Comparison of ENCODE assay signal across 8 mouse cellular contexts in genomic region chr11:117848985-117849671, GRCm38 (mm10). TPM values are rescaled to one million over a fixed set of nuclear protein-coding genes. Genes with fewer than 3 reads are reported as not detected.
DNase-seq lines count a peak whose midpoint lies in the region; ATAC-seq and TF ChIP-seq lines count a peak whose summit lies in the region.

TSS of gene Birc5 (plus strand) at chr11:117849251.

- peak; percentile 86 for TF ChIP-seq POLR2A in kidney, adult 2 months (IDR thresholded peaks at IDR 0.05; ENCODE audit: low read depth, low read length)
- TF ChIP-seq POLR2A in small intestine, adult 2 months (IDR thresholded peaks at IDR 0.05; ENCODE audit: low read depth, low read length): peak; percentile 90

- H3K9ac ChIP-seq in embryonic facial prominence, embryonic 12.5 days: peak within 1 kb of the TSS; percentile 86
- peak within 1 kb of the TSS; percentile 67 for H3K9ac ChIP-seq in limb, embryonic 11.5 days (ENCODE audit: low read length)
- peak within 1 kb of the TSS; percentile 83 for H3K9ac ChIP-seq in midbrain, embryonic 13.5 days (replicated peaks)

- peak within 1 kb of the TSS; percentile 94 for H3K27ac ChIP-seq in embryonic facial prominence, embryonic 12.5 days
- H3K27ac ChIP-seq in kidney, adult 2 months (ENCODE audit: insufficient read depth, low read depth, low read length): peak within 1 kb of the TSS; percentile 96
- H3K27ac ChIP-seq in limb, embryonic 11.5 days (replicated peaks; ENCODE audit: low read depth, low read length): peak within 1 kb of the TSS; percentile 73
- H3K27ac ChIP-seq in midbrain, embryonic 13.5 days: peak within 1 kb of the TSS; percentile 97
- peak within 1 kb of the TSS; percentile 91 for H3K27ac ChIP-seq in small intestine, adult 2 months (ENCODE audit: insufficient read depth, low read depth, low read length)

- H3K4me2 ChIP-seq in embryonic facial prominence, embryonic 12.5 days (replicated peaks): peak within 1 kb of the TSS; percentile 78
- H3K4me2 ChIP-seq in limb, embryonic 11.5 days (ENCODE audit: low read depth, severe bottlenecking): peak within 1 kb of the TSS; percentile 73
- H3K4me2 ChIP-seq in midbrain, embryonic 13.5 days (replicated peaks): peak within 1 kb of the TSS; percentile 88

- TF ChIP-seq CTCF in kidney, adult 2 months (conservative IDR thresholded peaks at IDR 0.05; ENCODE audit: insufficient read depth, insufficient read length, low read depth, low read length): no peak
- no peak for TF ChIP-seq CTCF in small intestine, adult 2 months (IDR thresholded peaks at IDR 0.05; ENCODE audit: extremely low read depth, insufficient read length, insufficient replicate concordance, low read depth, low read length)

- H3K4me1 ChIP-seq in embryonic facial prominence, embryonic 12.5 days: peaks cover 27% of the 10 kb centered on the region
- H3K4me1 ChIP-seq in kidney, adult 2 months (ENCODE audit: control insufficient read depth, insufficient read depth, low read length): peaks cover 22% of the 10 kb centered on the region
- H3K4me1 ChIP-seq in limb, embryonic 11.5 days (ENCODE audit: control insufficient read depth, insufficient read depth, low read length): peaks cover 12% of the 10 kb centered on the region
- peaks cover 25% of the 10 kb centered on the region for H3K4me1 ChIP-seq in midbrain, embryonic 13.5 days (replicated peaks)
- peaks cover 13% of the 10 kb centered on the region for H3K4me1 ChIP-seq in small intestine, adult 2 months (ENCODE audit: control insufficient read depth, insufficient read depth, insufficient read length, low read length)

- no peaks in the 10 kb centered on the region for H3K27me3 ChIP-seq in embryonic facial prominence, embryonic 12.5 days
- no peaks in the 10 kb centered on the region for H3K27me3 ChIP-seq in kidney, adult 2 months (replicated peaks; ENCODE audit: control insufficient read depth, insufficient read depth, low read length)
- no peaks in the 10 kb centered on the region for H3K27me3 ChIP-seq in limb, embryonic 11.5 days (ENCODE audit: control insufficient read depth, insufficient read depth, low read length)
- H3K27me3 ChIP-seq in midbrain, embryonic 13.5 days: no peaks in the 10 kb centered on the region
- H3K27me3 ChIP-seq in small intestine, adult 2 months (ENCODE audit: control insufficient read depth, insufficient read depth, low read length): no peaks in the 10 kb centered on the region

- under 1% methylated on average over 51 of the region's 51 CpGs for WGBS in embryonic facial prominence, embryonic 12.5 days
- WGBS in kidney, adult 2 months: under 1% methylated on average over 51 of the region's 51 CpGs
- 0% methylated on average over 48 of the region's 51 CpGs for WGBS in limb, embryonic 11.5 days
- 0% methylated on average over 48 of the region's 51 CpGs for WGBS in midbrain, embryonic 13.5 days
- under 1% methylated on average over 51 of the region's 51 CpGs for WGBS in small intestine, adult 2 months

- H3K4me3 ChIP-seq in embryonic facial prominence, embryonic 12.5 days: peak within 1 kb of the TSS; percentile 74
- peak within 1 kb of the TSS; percentile 90 for H3K4me3 ChIP-seq in kidney, adult 2 months (ENCODE audit: insufficient read depth, low read depth, low read length)
- H3K4me3 ChIP-seq in limb, embryonic 11.5 days (ENCODE audit: low read depth, low read length): peak within 1 kb of the TSS; percentile 81
- peak within 1 kb of the TSS; percentile 62 for H3K4me3 ChIP-seq in midbrain, embryonic 13.5 days (replicated peaks)
- H3K4me3 ChIP-seq in small intestine, adult 2 months (ENCODE audit: low read depth, low read length): peak within 1 kb of the TSS; percentile 80

- DNase-seq in 3T3-L1 (ENCODE audit: low read depth, low spot score): peak; percentile 96
- DNase-seq in adrenal gland, postnatal 36 days: peak; percentile 96 to 98
- DNase-seq in heart, adult 18-20 months: peak; percentile 96 to 97
- DNase-seq in kidney, adult 2 months: peak; percentile 98
- DNase-seq in limb, embryonic 11.5 days (ENCODE audit: low spot score): peak; percentile 98

- H3K9me3 ChIP-seq in embryonic facial prominence, embryonic 12.5 days: no peaks in the 10 kb centered on the region
- H3K9me3 ChIP-seq in limb, embryonic 11.5 days (ENCODE audit: control insufficient read depth, low read length): no peaks in the 10 kb centered on the region
- no peaks in the 10 kb centered on the region for H3K9me3 ChIP-seq in midbrain, embryonic 13.5 days

- H3K36me3 ChIP-seq in embryonic facial prominence, embryonic 12.5 days: peaks cover 21% of the 10 kb centered on the region
- H3K36me3 ChIP-seq in kidney, adult 2 months (ENCODE audit: control insufficient read depth, insufficient read depth, low read length): no peaks in the 10 kb centered on the region
- H3K36me3 ChIP-seq in limb, embryonic 11.5 days (ENCODE audit: control insufficient read depth, insufficient read depth, low read length): peaks cover 15% of the 10 kb centered on the region
- H3K36me3 ChIP-seq in midbrain, embryonic 13.5 days: peaks cover 13% of the 10 kb centered on the region
- H3K36me3 ChIP-seq in small intestine, adult 2 months (ENCODE audit: control insufficient read depth, insufficient read depth, low read length): 0 out of 2 replicates have a peak, but pooled peaks cover 5% of the 10 kb centered on the region

- peak; percentile 81 for ATAC-seq in embryonic facial prominence, embryonic 12.5 days (ENCODE audit: insufficient number of reproducible peaks, insufficient read depth, low FRiP score, low TSS enrichment)
- peak; percentile 88 for ATAC-seq in limb, embryonic 11.5 days (ENCODE audit: insufficient number of reproducible peaks, low FRiP score, low TSS enrichment, low read depth)
- ATAC-seq in midbrain, embryonic 13.5 days: peak; percentile 94

RNA-seq across cellular contexts. Expression of gene Birc5, which starts in this region (rescaled TPM):
- total RNA-seq in adrenal gland, postnatal 36 days (2021): 1 to 10 TPM; 5.0 to 5.4 TPM
- polyA plus RNA-seq in embryonic facial prominence, embryonic 12.5 days (2016; fragmentation: Nextera tagmentation; extraction: Ambion mirVana): 312 and 318 TPM in 2 replicates
- under 1 TPM; 0.23 to 0.84 TPM for total RNA-seq in heart, adult 18-20 months (2021)
- 0.75 and 1.3 TPM in 2 replicates for polyA plus RNA-seq in kidney, adult 2 months (2012; rRNA removed)
- polyA plus RNA-seq in limb, embryonic 11.5 days (2014; fragmentation: Nextera tagmentation; extraction: Ambion mirVana): 400 and 435 TPM in 2 replicates
- 99.1 and 105 TPM in 2 replicates for polyA plus RNA-seq in midbrain, embryonic 13.5 days (2015; fragmentation: Nextera tagmentation; extraction: Ambion mirVana)
- 4.3 and 9.5 TPM in 2 replicates for polyA plus RNA-seq in small intestine, adult 2 months (2012; rRNA removed)

Comparison
In these comparisons a context has a peak if more than half of its experiments do, and no peak if none do; other contexts are left out.
1. Peak in every context shown above with its lines: DNase-seq, ATAC-seq, H3K4me3 ChIP-seq and H3K27ac ChIP-seq.
2. Peak in DNase-seq in heart, adult 18-20 months; RNA of the gene not detected or under 1 TPM.